Mouse (Mus musculus) ovary, adult 18-20 months (tissue): ENCODE results near the gene Slc27a3.

Experiments used
- DNase-seq: peaks from one replicate; pipeline ENCODE4 v3.0.0; 2022; ENCODE audit warnings: low spot score, mixed read lengths

The Slc27a3 gene

GRCm38 (mm10) chr3:90391004-90391403 is 1.3 kb upstream of the Slc27a3 start:
- DNase-seq = no peak

- DNase-seq = no peak
Measured at GRCm38 (mm10) chr3:90388726-90389510, 820 bp downstream of the Slc27a3 start.

- no peak for DNase-seq
Measured at GRCm38 (mm10) chr3:90388192-90388591, 1.5 kb downstream of the Slc27a3 start.

GRCm38 (mm10) chr3:90387483-90387882 is 2.3 kb downstream of the Slc27a3 start:
- peak; percentile 47 for DNase-seq

- no peak for DNase-seq
Measured at GRCm38 (mm10) chr3:90386817-90387216, 2.9 kb downstream of the Slc27a3 start.

GRCm38 (mm10) chr3:90384851-90385375 is 4.8 kb downstream of the Slc27a3 start:
- no peak for DNase-seq

GRCm38 (mm10) chr3:90383690-90384089 is 6.0 kb downstream of the Slc27a3 start:
- DNase-seq = no peak

GRCm38 (mm10) chr3:90381727-90382126 is 8.0 kb downstream of the Slc27a3 start:
- peak; percentile 72 for DNase-seq

GRCm38 (mm10) chr3:90378496-90378895 is 11.2 kb downstream of the Slc27a3 start:
- DNase-seq = no peak

- no peak for DNase-seq
Measured at GRCm38 (mm10) chr3:90376247-90376585, 13.5 kb downstream of the Slc27a3 start.

GRCm38 (mm10) chr3:90375562-90376246 is 14.0 kb downstream of the Slc27a3 start:
- DNase-seq = no peak

- no peak for DNase-seq
Measured at GRCm38 (mm10) chr3:90374368-90374767, 15.4 kb downstream of the Slc27a3 start.

GRCm38 (mm10) chr3:90373432-90374028 is 16.2 kb downstream of the Slc27a3 start:
- DNase-seq = peak; percentile 54

GRCm38 (mm10) chr3:90372817-90373216 is 16.9 kb downstream of the Slc27a3 start:
- no peak for DNase-seq

- DNase-seq = no peak
Measured at GRCm38 (mm10) chr3:90371857-90372256, 17.9 kb downstream of the Slc27a3 start.

- no peak for DNase-seq
Measured at GRCm38 (mm10) chr3:90369041-90369440, 20.7 kb downstream of the Slc27a3 start.

GRCm38 (mm10) chr3:90367001-90367632 is 22.6 kb downstream of the Slc27a3 start:
- no peak for DNase-seq

GRCm38 (mm10) chr3:90362346-90362745 is 27.4 kb downstream of the Slc27a3 start:
- DNase-seq = no peak

GRCm38 (mm10) chr3:90361476-90361875 is 28.3 kb downstream of the Slc27a3 start:
- DNase-seq = no peak

GRCm38 (mm10) chr3:90359230-90359629 is 30.5 kb downstream of the Slc27a3 start:
- DNase-seq = no peak

GRCm38 (mm10) chr3:90357959-90358358 is 31.8 kb downstream of the Slc27a3 start:
- no peak for DNase-seq

GRCm38 (mm10) chr3:90347847-90348246 is 41.9 kb downstream of the Slc27a3 start:
- DNase-seq = no peak
